Mouse (Mus musculus) midbrain, embryonic 10.5 days (tissue): ENCODE results near the gene Olfml2b. TPM values are rescaled to one million over a fixed set of nuclear protein-coding genes. Genes with fewer than 3 reads are reported as not detected.
A peak's percentile ranks its signal among the peaks of the same experiment; 100 is the strongest.

Experiments used
- DNase-seq: peaks from one replicate; pipeline ENCODE4 v3.0.0-alpha.2; 2017; ENCODE audit warnings: low spot score
- H3K27ac ChIP-seq: fragments of 300-500 bp; sonication (generic); replicated peaks from 2 replicates; pipeline ENCODE4 v1.5.1; 2016; ENCODE audit warnings: mild to moderate bottlenecking
- H3K27me3 ChIP-seq: fragments of 300-500 bp; sonication (generic); 2 replicates; pipeline ENCODE4 v1.6.1; 2016; ENCODE audit warnings: low read depth, mild to moderate bottlenecking; ENCODE audit not compliant: poor library complexity, severe bottlenecking
- H3K36me3 ChIP-seq: fragments of 300-500 bp; sonication (generic); 2 replicates; pipeline ENCODE4 v1.6.1; 2016; ENCODE audit warnings: mild to moderate bottlenecking, moderate library complexity
- H3K4me1 ChIP-seq: fragments of 300-500 bp; sonication (generic); 2 replicates; pipeline ENCODE4 v1.6.1; 2016
- H3K4me3 ChIP-seq: fragments of 300-500 bp; sonication (generic); 2 replicates; pipeline ENCODE4 v1.5.1; 2016; ENCODE audit warnings: mild to moderate bottlenecking, moderate library complexity
- H3K9me3 ChIP-seq: fragments of 300-500 bp; sonication (generic); replicated peaks from 2 replicates; pipeline ENCODE4 v1.6.1; 2016; ENCODE audit warnings: mild to moderate bottlenecking
- WGBS: fragments of 180-500 bp; shearing (Covaris S2); methylation state at CpG from one replicate; pipeline ENCODE4 v1.1.7; 2016; 5-methylcytosine and 5-hydroxymethylcytosine counted together
- polyA plus RNA-seq: library from polyadenylated mRNA; unstranded; fragments of >200 nt; fragmentation: Nextera tagmentation; extraction: Ambion mirVana; gene quantifications from 2 replicates; pipeline ENCODE4 v1.2.1, GENCODE M21; 2016

The Olfml2b gene
- polyA plus RNA-seq = 6.1 and 7.6 TPM in 2 replicates

- H3K27me3 ChIP-seq = peaks cover 24% of the 10 kb centered on the region
- H3K4me1 ChIP-seq = peaks cover 33% of the 10 kb centered on the region
- peak; percentile 88 for DNase-seq
- H3K4me3 ChIP-seq = peak within 1 kb of the TSS; percentile 67
- H3K9me3 ChIP-seq = no peaks in the 10 kb centered on the region
- H3K36me3 ChIP-seq = peaks cover 2% of the 10 kb centered on the region; the same call in 1 of the 2 replicates
- 13% methylated on average over 51 of the region's 51 CpGs for WGBS
- H3K27ac ChIP-seq = peak within 1 kb of the TSS; percentile 86
Observed at GRCm38 (mm10) chr1:170644255-170645205, at the start of gene Olfml2b. TSS of gene Olfml2b (plus strand) at chr1:170644532.

GRCm38 (mm10) chr1:170594575-170594974 lies 49.8 kb upstream of the Olfml2b start:
- H3K27me3 ChIP-seq = peaks cover 18% of the 10 kb centered on the region
- WGBS = 97% methylated on average over 7 of the region's 7 CpGs
- no peaks in the 10 kb centered on the region for H3K36me3 ChIP-seq
- no peak for DNase-seq
- H3K27ac ChIP-seq = no peak overlapping the region
- H3K4me1 ChIP-seq = no peaks in the 10 kb centered on the region
- H3K9me3 ChIP-seq = peaks cover 14% of the 10 kb centered on the region
- H3K4me3 ChIP-seq = no peak overlapping the region

GRCm38 (mm10) chr1:170605228-170606001 lies 38.9 kb upstream of the Olfml2b start:
- H3K36me3 ChIP-seq = no peaks in the 10 kb centered on the region
- DNase-seq = no peak
- H3K4me1 ChIP-seq = no peaks in the 10 kb centered on the region
- no peaks in the 10 kb centered on the region for H3K27me3 ChIP-seq
- H3K27ac ChIP-seq = no peak overlapping the region
- WGBS = 74% methylated on average over 21 of the region's 21 CpGs
- no peaks in the 10 kb centered on the region for H3K9me3 ChIP-seq
- no peak overlapping the region for H3K4me3 ChIP-seq

- no peaks in the 10 kb centered on the region for H3K9me3 ChIP-seq
- no peaks in the 10 kb centered on the region for H3K36me3 ChIP-seq
- H3K27ac ChIP-seq = no peak overlapping the region
- H3K4me1 ChIP-seq = no peaks in the 10 kb centered on the region
- WGBS = 95% methylated on average over 8 of the region's 8 CpGs
- H3K4me3 ChIP-seq = no peak overlapping the region
- DNase-seq = no peak
- no peaks in the 10 kb centered on the region for H3K27me3 ChIP-seq
Observed at GRCm38 (mm10) chr1:170607231-170607917, 37.0 kb upstream of the Olfml2b start.

- Histone ChIP-seq H3K4me3 (no peak overlapping the region), H3K9me3 (no peaks in the 10 kb centered on the region), H3K36me3 (no peaks in the 10 kb centered on the region), H3K27me3 (no peaks in the 10 kb centered on the region), H3K27ac (no peak overlapping the region), H3K4me1 (peaks cover 2% of the 10 kb centered on the region; the same call in 1 of the 2 replicates)
- no peak for DNase-seq
- 90% methylated on average over 3 of the region's 3 CpGs for WGBS
Observed at GRCm38 (mm10) chr1:170608461-170609071, 35.8 kb upstream of the Olfml2b start.

- H3K9me3 ChIP-seq = no peaks in the 10 kb centered on the region
- H3K27ac ChIP-seq = no peak overlapping the region
- no peaks in the 10 kb centered on the region for H3K36me3 ChIP-seq
- peaks cover 2% of the 10 kb centered on the region; the same call in 1 of the 2 replicates for H3K4me1 ChIP-seq
- no peak for DNase-seq
- no peak overlapping the region for H3K4me3 ChIP-seq
- no peaks in the 10 kb centered on the region for H3K27me3 ChIP-seq
- WGBS = 90% methylated on average over 7 of the region's 7 CpGs
Observed at GRCm38 (mm10) chr1:170609872-170610271, 34.5 kb upstream of the Olfml2b start.

- WGBS = 92% methylated on average over 3 of the region's 3 CpGs
- Histone ChIP-seq H3K27ac (no peak overlapping the region), H3K4me1 (peaks cover 2% of the 10 kb centered on the region; the same call in 1 of the 2 replicates), H3K4me3 (no peak overlapping the region), H3K9me3 (no peaks in the 10 kb centered on the region), H3K27me3 (no peaks in the 10 kb centered on the region), H3K36me3 (no peaks in the 10 kb centered on the region)
- peak; percentile 5 for DNase-seq
Observed at GRCm38 (mm10) chr1:170610289-170610688, 34.0 kb upstream of the Olfml2b start.

- DNase-seq = peak; percentile 2
- no peaks in the 10 kb centered on the region for H3K36me3 ChIP-seq
- H3K27ac ChIP-seq = no peak overlapping the region
- no peak overlapping the region for H3K4me3 ChIP-seq
- no peaks in the 10 kb centered on the region for H3K27me3 ChIP-seq
- H3K9me3 ChIP-seq = no peaks in the 10 kb centered on the region
- peaks cover 2% of the 10 kb centered on the region; the same call in 1 of the 2 replicates for H3K4me1 ChIP-seq
- WGBS = 94% methylated on average over 3 of the region's 3 CpGs
Observed at GRCm38 (mm10) chr1:170610695-170611094, 33.6 kb upstream of the Olfml2b start.

GRCm38 (mm10) chr1:170611631-170612030 lies 32.7 kb upstream of the Olfml2b start:
- H3K27me3 ChIP-seq = no peaks in the 10 kb centered on the region
- no peak for DNase-seq
- 87% methylated on average over 3 of the region's 3 CpGs for WGBS
- peaks cover 2% of the 10 kb centered on the region; the same call in 1 of the 2 replicates for H3K4me1 ChIP-seq
- H3K27ac ChIP-seq = no peak overlapping the region
- no peaks in the 10 kb centered on the region for H3K36me3 ChIP-seq
- no peaks in the 10 kb centered on the region for H3K9me3 ChIP-seq
- no peak overlapping the region for H3K4me3 ChIP-seq

GRCm38 (mm10) chr1:170612968-170613872 lies 31.1 kb upstream of the Olfml2b start:
- H3K36me3 ChIP-seq = no peaks in the 10 kb centered on the region
- peaks cover 2% of the 10 kb centered on the region; the same call in 1 of the 2 replicates for H3K4me1 ChIP-seq
- 66% methylated on average over 18 of the region's 18 CpGs for WGBS
- H3K27ac ChIP-seq = no peak overlapping the region
- DNase-seq = peak; percentile 74
- H3K4me3 ChIP-seq = no peak overlapping the region
- no peaks in the 10 kb centered on the region for H3K9me3 ChIP-seq
- no peaks in the 10 kb centered on the region for H3K27me3 ChIP-seq

GRCm38 (mm10) chr1:170619686-170620374 lies 24.5 kb upstream of the Olfml2b start:
- H3K4me3 ChIP-seq = no peak overlapping the region
- H3K4me1 ChIP-seq = no peaks in the 10 kb centered on the region
- no peak overlapping the region for H3K27ac ChIP-seq
- WGBS = 84% methylated on average over 2 of the region's 2 CpGs
- no peaks in the 10 kb centered on the region for H3K27me3 ChIP-seq
- H3K36me3 ChIP-seq = no peaks in the 10 kb centered on the region
- DNase-seq = no peak
- H3K9me3 ChIP-seq = peaks cover 12% of the 10 kb centered on the region
